Mouse (Mus musculus) CH12.LX (cell line): ENCODE results near the gene Ranbp10. TPM values are rescaled to one million over a fixed set of nuclear protein-coding genes. Genes with fewer than 3 reads are reported as not detected.

Source experiments
- DNase-seq: peaks from one replicate; pipeline ENCODE4 v3.0.0-alpha.2; 2013; ENCODE audit errors: extremely low read depth
- H3K27ac ChIP-seq: 2 replicates; pipeline ENCODE4 v1.5.1; 2012; ENCODE audit warnings: low read depth, mild to moderate bottlenecking, control low read depth, moderate library complexity; ENCODE audit not compliant: insufficient read depth
- H3K27me3 ChIP-seq: replicated peaks from 2 replicates; pipeline ENCODE3; 2012; ENCODE audit warnings: inconsistent platforms
- H3K36me3 ChIP-seq, 2 experiments: replicated peaks in 1 of 2; 2 replicates each; pipeline versions ENCODE3 to v1.6.1; 2012; ENCODE audit warnings: inconsistent platforms in 1 of 2, low read length in 1 of 2, mild to moderate bottlenecking in 1 of 2, mixed read lengths in 1 of 2, moderate library complexity in 1 of 2; ENCODE audit not compliant: control insufficient read depth in 1 of 2, insufficient read depth in 1 of 2
- H3K4me1 ChIP-seq, 2 experiments: 2 replicates each; pipeline ENCODE4 v1.6.1; 2012; ENCODE audit warnings: inconsistent platforms in 1 of 2, moderate library complexity in 1 of 2; ENCODE audit not compliant: insufficient read depth in 2 of 2, control insufficient read depth in 1 of 2
- H3K4me2 ChIP-seq: 2 replicates; pipeline ENCODE4 v1.6.1; 2012; ENCODE audit warnings: low read depth, mild to moderate bottlenecking, control low read depth; ENCODE audit not compliant: poor library complexity, insufficient read depth, severe bottlenecking
- H3K4me3 ChIP-seq, 3 experiments: fragments of 150-350 bp in 1 of 3; sonication (generic) in 1 of 3; replicated peaks in 1 of 3; 2 replicates each; pipeline versions ENCODE3 to v1.5.1; 2011 to 2012; ENCODE audit warnings: low read depth in 2 of 3, low read length in 2 of 3, mild to moderate bottlenecking in 2 of 3, moderate library complexity in 2 of 3, control low read depth in 1 of 3, improper control_type of control experiment in 1 of 3, inconsistent platforms in 1 of 3, mixed read lengths in 1 of 3; ENCODE audit not compliant: poor library complexity in 1 of 3
- H3K79me2 ChIP-seq: replicated peaks from 2 replicates; pipeline ENCODE4 v1.6.1; 2012; ENCODE audit warnings: mild to moderate bottlenecking, moderate library complexity; ENCODE audit not compliant: control insufficient read depth, poor library complexity, insufficient read depth, severe bottlenecking; ENCODE audit errors: extremely low read depth
- H3K9ac ChIP-seq: 2 replicates; pipeline ENCODE4 v1.6.1; 2012; ENCODE audit warnings: low read depth, mild to moderate bottlenecking, control low read depth, moderate library complexity; ENCODE audit not compliant: insufficient read depth
- H3K9me3 ChIP-seq: replicated peaks from 2 replicates; pipeline ENCODE3; 2012; ENCODE audit warnings: low read length, inconsistent platforms, mixed read lengths
- BHLHE40 ChIP-seq: IDR thresholded peaks from 2 replicates; pipeline ENCODE4 v1.6.1; 2011; ENCODE audit warnings: mild to moderate bottlenecking, low read depth, low read length, improper control_type of control experiment
- CHD1 ChIP-seq: IDR thresholded peaks from 2 replicates; pipeline ENCODE4 v1.6.1; 2012; ENCODE audit warnings: low read depth, low read length, improper control_type of control experiment, inconsistent platforms
- CHD2 ChIP-seq: IDR thresholded peaks from 2 replicates; pipeline ENCODE4 v1.6.1; 2011; ENCODE audit warnings: low read length, improper control_type of control experiment
- E2F4 ChIP-seq: IDR thresholded peaks from 2 replicates; pipeline ENCODE4 v1.6.1; 2011; ENCODE audit warnings: low read depth, low read length, improper control_type of control experiment; ENCODE audit not compliant: insufficient replicate concordance
- ELF1 ChIP-seq: IDR thresholded peaks from 2 replicates; pipeline ENCODE4 v1.6.1; 2014; ENCODE audit warnings: low read depth, mild to moderate bottlenecking, inconsistent platforms, low read length, improper control_type of control experiment
- EP300 ChIP-seq: IDR thresholded peaks from 2 replicates; pipeline ENCODE4 v1.6.1; 2011; ENCODE audit warnings: low read length, improper control_type of control experiment
- ETS1 ChIP-seq: conservative IDR thresholded peaks from 2 replicates; pipeline ENCODE4 v1.6.1; 2012; ENCODE audit warnings: low read depth, mild to moderate bottlenecking, inconsistent platforms, low read length, improper control_type of control experiment, moderate library complexity
- GABPA ChIP-seq: IDR thresholded peaks from 2 replicates; pipeline ENCODE4 v1.6.1; 2012; ENCODE audit warnings: low read depth, low read length, improper control_type of control experiment, inconsistent platforms; ENCODE audit not compliant: insufficient replicate concordance
- HCFC1 ChIP-seq: IDR thresholded peaks from 2 replicates; pipeline ENCODE4 v1.6.1; 2012; ENCODE audit warnings: low read depth, mild to moderate bottlenecking, inconsistent platforms, low read length, improper control_type of control experiment
- IRF4 ChIP-seq: IDR thresholded peaks from 2 replicates; pipeline ENCODE4 v1.6.1; 2014; ENCODE audit warnings: low read depth, mild to moderate bottlenecking, inconsistent platforms, low read length, improper control_type of control experiment
- JUN ChIP-seq: IDR thresholded peaks from 2 replicates; pipeline ENCODE4 v1.6.1; 2011; ENCODE audit warnings: low read depth, mild to moderate bottlenecking, low read length, improper control_type of control experiment, moderate library complexity; ENCODE audit not compliant: insufficient read depth
- MAFK ChIP-seq: IDR thresholded peaks from 2 replicates; pipeline ENCODE4 v1.6.1; 2011; ENCODE audit warnings: low read length, improper control_type of control experiment; ENCODE audit not compliant: insufficient replicate concordance
- MAX ChIP-seq: IDR thresholded peaks from 2 replicates; pipeline ENCODE4 v1.6.1; 2011; ENCODE audit warnings: low read length, improper control_type of control experiment
- MEF2A ChIP-seq: IDR thresholded peaks from 2 replicates; pipeline ENCODE4 v1.6.1; 2014; ENCODE audit warnings: low read depth, mild to moderate bottlenecking, inconsistent platforms, low read length, improper control_type of control experiment, borderline replicate concordance
- MXI1 ChIP-seq: IDR thresholded peaks from 2 replicates; pipeline ENCODE4 v1.6.1; 2011; ENCODE audit warnings: mild to moderate bottlenecking, low read depth, low read length, improper control_type of control experiment
- MYC ChIP-seq: IDR thresholded peaks from 2 replicates; pipeline ENCODE4 v1.6.1; 2011; ENCODE audit warnings: low read depth, mild to moderate bottlenecking, improper control_type of control experiment, low read length
- NELFE ChIP-seq: IDR thresholded peaks from 2 replicates; pipeline ENCODE4 v1.6.1; 2011; ENCODE audit warnings: low read depth, low read length, improper control_type of control experiment
- NRF1 ChIP-seq: IDR thresholded peaks from 2 replicates; pipeline ENCODE4 v1.6.1; 2014; ENCODE audit warnings: low read depth, mild to moderate bottlenecking, inconsistent platforms, low read length, improper control_type of control experiment, moderate library complexity
- PAX5 ChIP-seq: IDR thresholded peaks from 2 replicates; pipeline ENCODE4 v1.6.1; 2012; ENCODE audit warnings: low read length, inconsistent platforms, mixed read lengths
- POLR2AphosphoS2 ChIP-seq: IDR thresholded peaks from 2 replicates; pipeline ENCODE4 v1.6.1; 2011; ENCODE audit warnings: low read depth, low read length, improper control_type of control experiment
- RAD21 ChIP-seq: IDR thresholded peaks from 2 replicates; pipeline ENCODE4 v1.6.1; 2011; ENCODE audit warnings: low read depth, mild to moderate bottlenecking, low read length, improper control_type of control experiment, moderate library complexity
- RCOR1 ChIP-seq: conservative IDR thresholded peaks from 2 replicates; pipeline ENCODE4 v1.6.1; 2012; ENCODE audit warnings: low read depth, mild to moderate bottlenecking, inconsistent platforms, low read length, improper control_type of control experiment
- TCF12 ChIP-seq: IDR thresholded peaks from 2 replicates; pipeline ENCODE4 v1.6.1; 2014; ENCODE audit warnings: low read depth, mild to moderate bottlenecking, inconsistent platforms, low read length, improper control_type of control experiment
- USF1 ChIP-seq: IDR thresholded peaks from 2 replicates; pipeline ENCODE4 v1.6.1; 2014; ENCODE audit warnings: low read depth, mild to moderate bottlenecking, inconsistent platforms, low read length, improper control_type of control experiment
- ZC3H11A ChIP-seq: IDR thresholded peaks from 2 replicates; pipeline ENCODE4 v1.6.1; 2012; ENCODE audit warnings: low read depth, mild to moderate bottlenecking, inconsistent platforms, low read length, improper control_type of control experiment
- ZKSCAN1 ChIP-seq: IDR thresholded peaks from 2 replicates; pipeline ENCODE4 v1.6.1; 2012; ENCODE audit warnings: low read depth, inconsistent platforms, low read length, improper control_type of control experiment, borderline replicate concordance
- ZMIZ1 ChIP-seq: IDR thresholded peaks from 2 replicates; pipeline ENCODE4 v1.6.1; 2012; ENCODE audit warnings: low read depth, mild to moderate bottlenecking, inconsistent platforms, low read length, improper control_type of control experiment
- dilution Hi-C: fragments of 300-500 bp; cut with MboI; formaldehyde crosslinking; loops from 2 replicates; pipeline ENCODE4 v1.14.3; 2020; ENCODE audit warnings: low sequenced_read_pairs; ENCODE audit not compliant: extremely low pct_unique_long_range_greater_than_20kb, extremely low pct_ligation_motif_present
- in situ Hi-C: fragments of 300-500 bp; cut with MboI; formaldehyde crosslinking; loops from 3 replicates; pipeline ENCODE4 v1.14.3; 2019; ENCODE audit warnings: low sequenced_read_pairs, low pct_ligation_motif_present, low pct_unique_long_range_greater_than_20kb, mixed read lengths
- polyA plus RNA-seq: library from polyadenylated mRNA; unstranded; fragments of >175 nt; gene quantifications from 2 replicates; pipeline ENCODE4 v1.2.1, GENCODE M21; 2012; ENCODE audit warnings: low read depth; ENCODE audit not compliant: insufficient read length
- total RNA-seq, 2 experiments: library from RNA; depleted of rRNA; stranded (reverse); fragments of 300-350 nt in 1 of 2; fragments of >200 nt in 1 of 2; gene quantifications; 2 replicates each; pipeline ENCODE4 v1.2.3; 2012 to 2014

Gene Ranbp10
- total and polyA plus RNA-seq, 3 experiments = 7.4 to 15.8 (median 8.7) TPM

DNA sequence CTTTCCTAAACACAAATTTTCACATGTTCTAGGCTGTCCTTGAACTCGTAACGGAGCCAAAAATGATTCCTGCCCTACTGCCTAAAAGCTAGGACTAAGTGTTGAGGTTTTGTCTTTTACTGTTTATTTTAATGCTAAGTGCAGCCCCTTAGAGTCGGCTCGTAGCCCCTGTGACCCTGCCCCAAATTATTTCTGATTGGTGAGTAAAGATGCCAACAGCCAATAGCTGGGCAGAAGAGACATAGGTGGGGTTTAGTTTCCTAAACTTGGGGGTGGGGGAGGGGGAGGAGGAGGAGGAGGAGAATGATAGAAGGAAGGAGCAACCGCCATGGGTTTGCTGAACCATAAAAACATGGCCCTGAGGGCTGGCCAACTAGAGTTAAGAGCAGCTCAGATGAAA, 101.4 kb downstream of the Ranbp10 start:
- no peak overlapping the region for H3K27ac ChIP-seq
- in situ Hi-C loops = no loop called here
- peaks cover 3 to 28% of the 10 kb centered on the region in 2 experiments for H3K36me3 ChIP-seq
- H3K4me1 ChIP-seq = peaks cover 0 to 2% of the 10 kb centered on the region in 2 experiments; a peak in 1 of 4 replicates
- no peak overlapping the region for H3K4me2 ChIP-seq
- H3K9ac ChIP-seq = no peak overlapping the region
- H3K4me3 ChIP-seq = no peak overlapping the region
- no peaks in the 10 kb centered on the region for H3K27me3 ChIP-seq
- TF ChIP-seq TCF12 (no peak), MYC (no peak), MEF2A (no peak), CHD2 (no peak), NRF1 (no peak), ELF1 (no peak)
- H3K9me3 ChIP-seq = no peaks in the 10 kb centered on the region
- dilution Hi-C loops = no loop called here
- no peak for DNase-seq
- H3K79me2 ChIP-seq = no peaks in the 10 kb centered on the region

DNA sequence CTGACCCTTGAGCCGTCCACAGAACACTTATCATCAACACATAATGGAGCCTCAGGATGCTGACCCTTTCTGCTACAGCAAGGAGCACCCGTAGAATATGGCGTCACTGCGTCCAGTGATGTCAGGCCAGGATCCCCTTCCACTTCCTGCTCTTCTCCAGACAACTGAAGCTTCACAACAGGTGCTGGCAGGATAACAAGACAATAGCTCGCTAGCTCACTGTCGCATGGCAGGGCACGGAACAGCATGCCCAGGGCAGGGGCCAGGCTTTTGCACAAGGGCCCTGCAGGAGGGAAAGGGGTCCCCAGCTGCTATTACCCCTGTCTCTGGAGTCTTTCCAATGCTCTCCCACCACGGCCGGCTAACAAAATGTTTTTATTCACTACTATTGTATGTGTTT, 104.3 kb downstream of the Ranbp10 start:
- Histone ChIP-seq H3K9ac (no peak overlapping the region), H3K27me3 (no peaks in the 10 kb centered on the region), H3K4me1 (no peaks in the 10 kb centered on the region), H3K27ac (no peak overlapping the region), H3K79me2 (no peaks in the 10 kb centered on the region), H3K36me3 (peaks cover 3 to 26% of the 10 kb centered on the region in 2 experiments), H3K9me3 (no peaks in the 10 kb centered on the region), H3K4me2 (no peak overlapping the region), H3K4me3 (no peak overlapping the region)
- DNase-seq = no peak
- in situ Hi-C loops (loop anchor here (25.0 kb wide), 1 partner anchor 314 kb away; no protein-coding TSS in a partner anchor), dilution Hi-C loops (no loop called here)
- TF ChIP-seq IRF4 (no peak), ZMIZ1 (no peak), MAX (no peak), MAFK (no peak), CHD2 (no peak), ETS1 (no peak), BHLHE40 (no peak), USF1 (no peak), JUN (no peak)

DNA sequence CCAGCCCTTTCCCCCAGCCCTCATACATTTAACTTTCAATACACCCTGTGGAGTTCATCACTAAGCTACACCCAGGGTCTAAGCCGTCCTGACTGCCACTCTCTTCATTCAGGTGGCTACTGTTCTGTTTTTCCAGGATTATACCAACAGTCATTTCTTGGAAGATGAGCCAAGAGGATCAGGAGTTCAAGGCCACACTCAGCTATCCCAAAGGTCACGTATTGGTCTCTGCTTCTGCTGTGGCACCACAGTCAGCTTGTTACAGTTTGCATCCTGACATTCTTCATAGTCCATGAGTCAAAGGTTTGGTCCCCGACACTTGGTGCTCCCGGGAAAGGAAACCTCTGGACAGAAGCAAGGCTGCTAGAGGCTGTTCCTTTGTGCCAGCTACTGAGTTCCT, 107.5 kb downstream of the Ranbp10 start:
- no peak for DNase-seq
- Histone ChIP-seq H3K9me3 (no peaks in the 10 kb centered on the region), H3K27ac (no peak overlapping the region), H3K4me3 (no peak overlapping the region), H3K27me3 (no peaks in the 10 kb centered on the region), H3K79me2 (no peaks in the 10 kb centered on the region), H3K4me2 (no peak overlapping the region), H3K9ac (no peak overlapping the region), H3K36me3 (peaks cover 0 to 21% of the 10 kb centered on the region in 2 experiments), H3K4me1 (no peaks in the 10 kb centered on the region)
- dilution Hi-C loops = no loop called here
- in situ Hi-C loops = loop anchor here (25.0 kb wide), 1 partner anchor 318 kb away; no protein-coding TSS in a partner anchor
- TF ChIP-seq ZC3H11A = no peak
- no peak for TF ChIP-seq NELFE
- no peak for TF ChIP-seq ZKSCAN1
- TF ChIP-seq CHD1 = no peak
- TF ChIP-seq MYC = no peak
- TF ChIP-seq HCFC1 = no peak
- TF ChIP-seq NRF1 = no peak
- no peak for TF ChIP-seq PAX5
- no peak for TF ChIP-seq GABPA
- no peak for TF ChIP-seq USF1
- TF ChIP-seq POLR2AphosphoS2 = no peak
- no peak for TF ChIP-seq TCF12
- TF ChIP-seq MXI1 = no peak
- no peak for TF ChIP-seq RCOR1
- TF ChIP-seq E2F4 = no peak
- no peak for TF ChIP-seq MAX
- TF ChIP-seq EP300 = no peak
- TF ChIP-seq RAD21 = no peak
